Mouse (Mus musculus): Measurements from ENCODE around the gene Suv39h1.

- TF ChIP-seq CTCF (IDR thresholded peaks at IDR 0.05; ENCODE audit: low read depth, low read length) (no peak), POLR2A (IDR thresholded peaks at IDR 0.05; ENCODE audit: insufficient read depth, low read length) (no peak), EP300 (IDR thresholded peaks at IDR 0.05; ENCODE audit: insufficient read depth, low read depth, low read length) (no peak)
Observed at GRCm38 (mm10) chrX:8123821-8124470, 49.4 kb upstream of the Suv39h1 start.
